Mouse (Mus musculus) gonadal fat pad, adult 2 months (tissue): Measurements from ENCODE around the gene Zfp706. TPM values are rescaled to one million over a fixed set of nuclear protein-coding genes. Genes with fewer than 3 reads are reported as not detected.
"Not testable (repeated sequence)": the region's sequence is repeated elsewhere in the genome, so short reads cannot be mapped to it uniquely, and the experiment has no call there.

Source experiments
- DNase-seq: peaks from one replicate; pipeline ENCODE4 v3.0.0-alpha.2; 2012; ENCODE audit warnings: low read depth
- polyA plus RNA-seq: library from polyadenylated mRNA; depleted of rRNA; stranded (reverse); fragments of >200 nt; gene quantifications from 2 replicates; pipeline ENCODE4 v1.2.3, GENCODE M21; 2012

The Zfp706 gene
- polyA plus RNA-seq, 1 experiment, result 28.5 TPM

- no peak for DNase-seq
These were observed 973 bp upstream of the Zfp706 start for GRCm38 (mm10) chr15:37008546-37008945.

GRCm38 (mm10) chr15:37007959-37008419 lies 416 bp upstream of the Zfp706 start:
- no peak for DNase-seq

- DNase-seq, result no peak
These were observed 953 bp downstream of the Zfp706 start for GRCm38 (mm10) chr15:37006475-37007164.

GRCm38 (mm10) chr15:37005793-37006474 lies 1.6 kb downstream of the Zfp706 start:
- no peak for DNase-seq

- no peak for DNase-seq
These were observed 2.7 kb downstream of the Zfp706 start for GRCm38 (mm10) chr15:37004858-37005257.

- no peak for DNase-seq
These were observed 5.3 kb downstream of the Zfp706 start for GRCm38 (mm10) chr15:37002276-37002675.

GRCm38 (mm10) chr15:36999602-37000001 lies 8.0 kb downstream of the Zfp706 start:
- DNase-seq, result not testable (repeated sequence)

GRCm38 (mm10) chr15:36995166-36995565 lies 12.4 kb downstream of the Zfp706 start:
- no peak for DNase-seq

- DNase-seq, result no peak
These were observed 12.9 kb downstream of the Zfp706 start for GRCm38 (mm10) chr15:36994665-36995064.

- DNase-seq, result no peak
These were observed 14.0 kb downstream of the Zfp706 start for GRCm38 (mm10) chr15:36993435-36994178.

- DNase-seq, result no peak
These were observed 16.2 kb downstream of the Zfp706 start for GRCm38 (mm10) chr15:36991353-36991752.

GRCm38 (mm10) chr15:36989922-36990321 lies 17.7 kb downstream of the Zfp706 start:
- DNase-seq, result no peak

GRCm38 (mm10) chr15:36988718-36989115 lies 18.9 kb downstream of the Zfp706 start:
- DNase-seq, result no peak

GRCm38 (mm10) chr15:36987976-36988717 lies 19.4 kb downstream of the Zfp706 start:
- no peak for DNase-seq

GRCm38 (mm10) chr15:36987211-36987877 lies 20.2 kb downstream of the Zfp706 start:
- DNase-seq, result no peak

- no peak for DNase-seq
These were observed 22.0 kb downstream of the Zfp706 start for GRCm38 (mm10) chr15:36985567-36985925.

- DNase-seq, result no peak
These were observed 22.5 kb downstream of the Zfp706 start for GRCm38 (mm10) chr15:36984921-36985566.

GRCm38 (mm10) chr15:36983455-36983854 lies 24.1 kb downstream of the Zfp706 start:
- no peak for DNase-seq

- no peak for DNase-seq
These were observed 27.3 kb downstream of the Zfp706 start for GRCm38 (mm10) chr15:36980238-36980637.

- no peak for DNase-seq
These were observed 27.9 kb downstream of the Zfp706 start for GRCm38 (mm10) chr15:36979488-36980201.
